Mouse (Mus musculus): ENCODE measurements around the gene Slc6a19.

DNA sequence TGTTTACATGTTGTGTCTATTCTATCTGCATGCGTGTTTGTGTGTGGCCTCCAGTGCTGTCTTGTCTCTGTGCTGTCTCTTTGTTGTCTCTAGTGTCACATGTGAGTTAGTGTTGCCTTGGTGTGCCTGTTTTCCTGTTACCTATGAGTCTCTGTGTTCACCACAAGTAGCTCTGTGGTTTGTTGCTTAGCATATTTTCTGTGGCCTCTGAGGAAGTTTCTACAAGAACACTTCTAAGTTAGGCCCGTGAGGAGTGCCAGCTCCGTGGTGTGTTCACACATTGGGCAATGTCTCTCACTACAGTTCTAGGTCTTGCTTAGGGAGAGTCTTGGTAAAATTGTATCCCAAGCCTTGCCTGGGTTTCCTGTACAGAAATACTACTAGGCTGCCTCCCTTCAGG is 32.3 kb upstream of the Slc6a19 start:
- TF ChIP-seq CTCF (IDR thresholded peaks at IDR 0.05; ENCODE audit: borderline replicate concordance, control insufficient read depth, extremely low read depth, insufficient read depth, low read length, poor library complexity) (no peak), POLR2A (IDR thresholded peaks at IDR 0.05; ENCODE audit: control insufficient read depth, extremely low read depth, insufficient read depth, low read length, poor library complexity) (no peak)

Measured in thymus, adult 2 months (tissue).